Mouse (Mus musculus) 416B (cell line): ENCODE results near the gene Olfr368.

Experiments
- DNase-seq: peaks from one replicate; pipeline ENCODE4 v3.0.0; 2011; ENCODE audit warnings: low read depth

The Olfr368 gene

DNA sequence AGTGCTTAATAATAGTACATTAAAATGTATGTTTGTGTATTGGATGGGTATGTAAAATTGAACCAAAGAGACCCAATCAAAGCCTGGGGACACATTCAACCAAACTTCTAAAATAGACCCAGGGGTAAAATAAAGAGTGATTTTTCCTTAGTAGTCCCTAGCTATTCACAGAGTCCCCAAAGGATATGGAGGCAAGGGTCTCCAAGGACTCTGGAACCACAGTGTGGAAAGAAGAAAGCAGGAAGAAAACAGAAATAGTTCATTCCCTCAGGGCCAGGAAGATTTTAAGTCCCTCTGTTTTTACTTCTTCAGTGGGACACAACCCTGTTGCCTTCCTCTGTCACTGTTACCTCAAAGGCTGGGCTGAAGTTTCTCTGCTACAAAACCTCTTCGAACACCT, at the start of gene Olfr368:
Gene Olfr368 (plus strand): TSS at position 301 of the 400 bp plus-strand sequence.
- DNase-seq: no peak

- DNase-seq: no peak
Measured at GRCm38 (mm10) chr2:37333321-37333720, 7.0 kb downstream of the Olfr368 start.

DNA sequence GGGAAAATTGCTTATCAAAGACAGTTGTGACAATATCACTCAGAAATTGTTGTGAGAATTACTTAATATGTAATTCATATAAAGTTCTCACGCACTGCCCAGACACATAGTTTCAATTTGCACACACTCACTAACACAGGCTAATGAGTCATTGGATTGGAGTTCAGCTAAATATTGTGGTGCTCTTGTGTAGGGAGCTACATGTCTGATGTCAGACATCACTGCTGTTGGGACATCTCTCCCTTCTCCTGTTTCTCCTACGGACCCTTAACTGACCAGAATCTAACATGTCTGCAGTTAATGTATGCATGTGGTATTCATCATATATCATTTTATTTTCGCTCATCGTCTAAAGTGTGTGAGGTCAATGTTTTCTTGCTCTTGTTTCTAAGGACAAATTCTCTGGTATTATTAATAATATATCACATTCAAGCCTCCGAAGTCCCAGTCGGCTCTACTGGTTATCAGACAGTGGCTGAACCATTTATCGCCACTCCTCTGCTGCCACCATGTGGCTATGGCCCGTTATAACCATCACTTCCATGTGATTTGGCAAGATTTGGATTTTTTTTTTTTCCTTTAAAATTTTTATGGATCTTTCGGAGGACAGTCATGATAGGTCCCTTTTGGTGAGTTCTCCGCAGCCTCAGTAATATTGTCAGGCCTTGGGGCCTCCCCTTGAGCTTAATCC, 12.3 kb downstream of the Olfr368 start:
- DNase-seq: peak; percentile 75

DNA sequence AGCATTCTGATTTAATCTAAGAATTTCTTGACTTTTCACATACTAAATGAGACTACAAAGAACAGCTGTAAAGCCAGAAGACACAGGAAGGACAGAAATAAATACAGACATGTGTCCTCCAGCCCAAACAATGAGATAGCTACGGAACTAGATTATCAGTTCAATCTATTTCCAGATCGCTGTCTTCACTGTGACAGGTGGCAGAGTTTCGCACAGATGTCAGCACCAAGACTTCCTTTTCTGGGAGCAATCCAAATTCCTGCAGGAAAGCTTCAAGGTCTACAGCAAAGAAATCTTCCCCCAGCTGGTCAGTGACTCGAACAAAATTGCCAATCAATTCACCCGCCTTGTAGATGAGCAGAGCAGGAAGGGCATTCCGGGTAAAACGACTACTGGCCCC, 25.4 kb downstream of the Olfr368 start:
- no peak for DNase-seq

GRCm38 (mm10) chr2:37355571-37355970, 29.3 kb downstream of the Olfr368 start:
- no peak for DNase-seq

DNA sequence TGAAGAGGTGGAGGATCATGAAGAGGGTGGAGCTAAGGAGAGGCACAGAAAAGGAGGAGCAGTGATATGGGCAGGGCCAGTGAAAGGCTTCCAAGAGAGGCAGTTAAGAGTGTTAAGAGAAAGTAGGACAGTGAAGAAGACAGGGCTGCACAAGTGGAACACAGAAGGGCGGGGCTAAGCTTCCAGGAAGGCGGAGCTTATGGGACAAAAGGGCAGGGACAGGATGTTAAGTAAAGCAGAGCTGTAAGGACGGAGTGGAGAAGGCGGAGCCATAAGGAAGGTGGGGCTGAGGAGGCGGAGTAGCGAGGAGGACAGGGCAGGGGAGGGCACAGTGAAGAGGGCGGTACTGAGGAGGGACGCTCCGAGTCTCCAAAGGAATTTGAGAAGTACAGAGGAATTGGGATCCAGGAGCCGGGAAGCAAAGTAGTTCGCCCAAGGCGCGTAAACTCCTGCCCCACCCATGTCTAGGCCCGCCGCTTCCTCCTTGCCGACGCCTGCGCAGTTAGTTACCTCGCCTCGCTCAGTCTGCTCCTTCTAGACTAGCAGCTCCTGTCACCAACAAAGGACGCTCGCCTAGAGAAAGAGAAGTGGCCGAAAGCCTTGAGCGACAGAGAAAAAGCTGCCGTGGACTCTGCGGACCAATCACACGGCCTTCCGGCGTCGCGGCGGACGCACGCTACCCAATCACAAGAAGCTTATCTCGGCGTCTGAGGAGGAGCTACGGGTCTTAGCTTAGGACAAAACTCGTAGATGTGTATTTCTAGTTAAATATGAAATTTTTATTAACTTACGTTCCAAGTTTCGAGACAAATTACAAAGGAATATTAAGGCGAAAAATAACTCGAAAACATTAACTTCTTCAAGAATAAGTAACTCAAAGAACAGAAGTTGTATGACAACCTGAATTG, 32.6 kb downstream of the Olfr368 start, which contains the start of gene Pdcl:
Gene Pdcl (minus strand): TSS at position 700 of the 908 bp plus-strand sequence.
- peak; percentile 99 for DNase-seq

DNA sequence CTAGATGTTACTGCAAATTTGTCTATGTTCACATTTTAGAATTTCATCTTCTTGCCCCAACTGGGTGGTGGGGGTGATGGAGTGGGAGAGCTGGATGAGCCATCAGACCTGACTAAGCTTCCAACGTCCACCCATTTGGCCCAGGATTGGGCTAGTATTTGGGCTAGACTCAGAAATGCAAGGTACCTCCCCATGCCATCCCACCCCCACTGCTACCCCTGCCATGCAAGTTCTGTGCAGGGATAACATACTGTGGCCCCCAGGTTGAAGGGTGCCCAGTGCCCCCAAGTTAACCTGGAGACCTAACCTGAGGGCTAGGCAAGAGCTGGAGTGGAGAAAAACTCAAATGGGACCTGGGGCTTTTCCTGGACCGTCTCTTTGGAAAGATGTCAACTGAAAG, 33.6 kb downstream of the Olfr368 start:
- peak; percentile 26 for DNase-seq

DNA sequence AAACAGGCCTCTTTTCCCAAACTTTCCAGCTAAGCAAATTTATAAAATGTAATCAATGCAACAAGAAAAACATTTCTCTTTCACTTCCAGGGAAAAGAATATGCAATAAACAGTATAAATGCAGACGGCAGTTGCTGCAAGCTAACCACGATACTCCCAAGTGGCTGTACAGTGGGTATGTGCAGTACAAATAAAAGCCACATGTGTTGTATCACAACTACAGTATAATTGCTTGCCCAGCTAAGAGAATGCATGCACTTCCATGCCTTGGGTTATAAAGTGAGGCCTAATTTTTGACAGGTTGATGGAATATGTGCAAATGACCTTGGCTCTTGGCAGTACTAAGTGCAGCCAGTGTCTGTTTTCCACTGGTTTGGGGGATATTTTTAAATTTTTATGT, 44.3 kb downstream of the Olfr368 start:
- no peak for DNase-seq

GRCm38 (mm10) chr2:37376018-37376417, 49.7 kb downstream of the Olfr368 start:
- peak; percentile 93 for DNase-seq

- peak; percentile 83 for DNase-seq
Measured at GRCm38 (mm10) chr2:37380189-37380588, 53.9 kb downstream of the Olfr368 start.
